Mouse (Mus musculus) inflammation-experienced regulatory T-cells, adult 6 months (primary cell): ENCODE measurements at regions not wholly inside any gene's neighbourhood (a gene's known extent, or its start where the extent isn't known, plus 50 kb on each side); places are given as distances from the start of the nearest gene placed in this dataset.
"Not testable (repeated sequence)": the region's sequence is repeated elsewhere in the genome, so short reads cannot be mapped to it uniquely, and the experiment has no call there.

Experiments used
- ATAC-seq: one replicate; pipeline ENCODE4 v1.8.0; 2017

- ATAC-seq, result no peak
Measured at GRCm38 (mm10) chr7:118320307-118320706, 76.8 kb upstream of the Smg1 start.

- ATAC-seq, result no peak
Measured at GRCm38 (mm10) chr7:118318432-118319135, 75.1 kb upstream of the Smg1 start.

- ATAC-seq, result not testable (repeated sequence)
Measured at GRCm38 (mm10) chr7:118314886-118315285, 71.4 kb upstream of the Smg1 start.

- no peak for ATAC-seq
Measured at GRCm38 (mm10) chr7:118314228-118314658, 70.8 kb upstream of the Smg1 start.

DNA sequence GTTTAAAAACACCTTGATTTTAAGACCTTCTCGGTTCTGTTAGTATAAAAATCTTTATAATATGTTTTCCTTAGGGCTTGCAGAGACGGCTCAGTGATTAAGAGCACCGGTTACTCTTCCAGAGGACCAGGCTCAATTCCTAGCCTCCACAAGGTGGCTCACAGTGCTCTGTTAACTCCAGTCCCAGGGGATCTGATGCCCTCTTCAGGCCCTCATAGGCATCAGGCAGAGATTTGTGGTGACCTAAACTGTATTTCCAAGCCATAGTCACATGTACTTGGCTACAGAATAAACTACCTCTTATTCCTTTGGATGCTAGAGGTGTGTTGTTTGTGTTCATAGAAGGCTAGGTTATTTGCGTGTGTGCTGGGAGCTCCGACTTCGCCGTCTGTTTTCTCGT is 70.3 kb upstream of the Smg1 start:
- no peak for ATAC-seq

- ATAC-seq, result no peak
Measured at GRCm38 (mm10) chr7:118309733-118310132, 66.3 kb upstream of the Smg1 start.

DNA sequence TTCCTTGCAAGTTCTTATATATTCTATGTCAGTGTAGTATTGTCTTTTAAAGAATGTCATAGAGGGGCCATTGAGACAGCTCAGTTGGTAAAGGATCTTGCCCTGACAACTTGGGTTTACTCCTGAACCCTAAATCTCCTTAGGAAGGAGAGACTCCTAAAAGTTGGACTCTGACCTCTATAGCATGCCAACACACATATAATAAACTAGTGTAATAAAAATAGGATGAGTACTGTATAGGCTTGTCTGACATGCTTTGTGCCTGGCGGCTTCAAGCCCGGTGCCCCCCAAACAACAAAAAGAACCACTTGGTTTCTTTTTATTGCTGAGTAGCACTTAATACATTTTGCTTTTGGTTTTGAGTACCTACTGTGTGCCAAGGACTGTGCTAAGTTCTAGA is 65.4 kb upstream of the Smg1 start:
- ATAC-seq, result no peak

GRCm38 (mm10) chr7:118304812-118305211 is 61.3 kb upstream of the Smg1 start:
- peak; percentile 83 for ATAC-seq

DNA sequence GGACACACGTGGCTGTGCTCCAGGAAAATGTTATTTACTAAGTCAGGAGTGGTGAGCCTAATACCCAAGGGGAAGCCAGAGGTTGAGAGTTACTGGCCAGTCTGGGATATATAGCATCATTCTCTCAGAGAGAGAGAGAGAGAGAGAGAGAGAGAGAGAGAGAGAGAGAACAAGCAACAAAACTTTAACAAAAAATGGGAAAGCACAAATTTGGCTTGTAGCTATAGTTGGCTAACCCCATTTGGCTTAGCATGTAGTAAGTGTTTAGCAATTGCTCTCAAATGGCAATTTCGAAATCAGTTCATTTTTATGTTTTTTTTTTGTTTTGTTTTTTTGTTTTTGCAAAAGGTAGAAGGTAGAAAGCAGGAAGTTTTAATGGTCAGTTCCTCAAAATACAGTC is 60.9 kb upstream of the Smg1 start:
- ATAC-seq, result no peak

DNA sequence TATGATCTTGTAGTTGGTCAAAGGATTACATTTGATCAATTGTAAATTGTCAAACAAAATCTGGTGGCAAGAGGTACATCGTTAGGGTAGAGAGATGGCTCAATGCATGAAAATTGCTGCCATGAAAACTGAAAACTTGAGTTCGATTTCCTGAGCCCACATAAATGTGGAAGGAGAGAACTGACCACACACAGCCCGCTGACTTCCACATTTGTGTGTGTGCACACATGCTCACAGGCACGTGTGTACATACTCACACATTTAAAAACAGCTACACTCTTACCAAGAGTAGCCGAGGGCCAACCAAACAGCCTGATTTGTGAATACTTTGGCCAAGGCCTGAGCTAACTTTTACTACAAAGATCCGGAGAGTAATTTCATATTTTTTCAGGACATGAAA is 60.5 kb upstream of the Smg1 start:
- ATAC-seq, result no peak

DNA sequence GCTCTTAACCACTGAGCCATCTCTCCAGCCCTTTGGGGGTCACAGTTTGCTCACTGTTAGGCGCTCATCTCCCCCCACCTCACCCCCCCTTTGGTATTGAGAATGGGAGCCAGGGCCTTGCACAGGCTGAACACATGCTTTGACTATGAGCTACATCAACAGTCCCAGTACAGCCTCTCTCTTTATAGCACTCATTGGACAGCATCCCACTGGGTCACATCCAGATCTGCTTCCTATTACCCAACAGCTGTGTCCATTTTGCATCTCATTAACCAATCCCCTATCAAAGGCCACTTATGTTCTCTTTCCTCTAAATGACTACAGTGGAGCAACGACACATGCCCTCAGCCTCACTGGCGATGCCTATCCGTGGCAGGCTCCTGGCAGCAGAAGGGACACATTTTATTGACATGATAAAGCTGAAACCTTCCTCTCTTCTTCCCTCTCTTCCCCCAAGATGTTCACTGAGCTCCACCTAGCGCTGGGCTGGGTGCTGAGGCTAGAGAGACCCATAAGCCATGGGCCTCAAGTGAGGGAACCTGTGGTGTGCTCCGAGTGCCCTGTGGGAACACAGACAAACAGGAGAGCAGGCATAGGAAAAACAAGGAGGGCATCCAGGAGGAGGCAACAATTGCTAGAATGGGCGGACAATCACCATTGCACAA is 57.3 kb upstream of the Smg1 start:
- ATAC-seq, result no peak

- peak; percentile 67 for ATAC-seq
Measured at GRCm38 (mm10) chr7:118297613-118298012, 54.1 kb upstream of the Smg1 start.

DNA sequence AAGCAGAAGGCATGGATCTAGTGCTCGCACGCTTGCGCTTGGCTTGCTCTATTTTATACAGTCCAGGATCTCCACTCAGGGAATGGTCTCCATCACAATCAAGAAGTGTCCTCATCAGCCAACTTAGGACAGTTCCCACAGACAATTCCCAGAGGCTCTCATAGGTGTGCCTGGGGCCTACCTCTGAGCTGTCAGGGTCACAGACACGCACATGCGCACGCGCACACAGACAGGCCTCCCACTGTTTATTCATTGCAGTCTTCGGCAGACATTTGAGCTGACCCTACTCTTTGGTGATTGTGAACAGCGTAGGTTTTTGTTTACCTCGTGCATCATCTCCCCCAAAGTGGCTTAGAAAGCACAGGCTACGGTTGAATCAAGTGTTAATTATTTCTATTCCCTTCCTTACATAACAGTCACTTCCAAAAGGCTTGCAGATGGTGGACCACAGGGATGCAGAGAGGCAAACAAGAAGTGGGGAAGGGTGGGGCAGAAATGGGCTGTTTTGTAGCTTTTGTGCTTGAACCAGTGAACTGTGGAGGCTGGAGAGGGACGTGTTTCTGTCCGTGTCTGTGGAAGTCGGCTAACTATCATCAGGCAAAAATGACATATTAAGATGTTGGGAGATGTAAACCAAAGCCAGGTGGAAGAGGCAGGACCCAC is 53.5 kb upstream of the Smg1 start:
- no peak for ATAC-seq

GRCm38 (mm10) chr7:118295855-118296254 is 52.4 kb upstream of the Smg1 start:
- no peak for ATAC-seq

DNA sequence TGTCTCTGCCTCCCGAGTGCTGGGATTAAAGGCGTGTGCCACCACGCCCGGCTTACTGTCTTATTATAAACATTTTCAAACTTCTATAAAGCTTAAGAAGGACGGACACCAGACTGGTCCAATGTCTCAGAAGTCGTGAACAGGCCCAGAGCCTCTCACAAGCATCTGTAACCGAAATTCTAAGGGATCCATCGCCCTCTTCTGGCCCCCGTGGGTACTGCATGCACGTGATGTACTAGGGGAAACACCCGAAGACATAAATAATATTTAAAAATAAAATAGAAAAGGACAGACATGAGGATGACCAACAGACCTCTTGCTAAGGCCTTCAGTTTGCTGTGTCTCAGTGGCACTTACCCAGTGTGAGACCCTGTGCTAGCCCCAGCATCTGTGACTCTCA is 51.8 kb upstream of the Smg1 start:
- no peak for ATAC-seq

DNA sequence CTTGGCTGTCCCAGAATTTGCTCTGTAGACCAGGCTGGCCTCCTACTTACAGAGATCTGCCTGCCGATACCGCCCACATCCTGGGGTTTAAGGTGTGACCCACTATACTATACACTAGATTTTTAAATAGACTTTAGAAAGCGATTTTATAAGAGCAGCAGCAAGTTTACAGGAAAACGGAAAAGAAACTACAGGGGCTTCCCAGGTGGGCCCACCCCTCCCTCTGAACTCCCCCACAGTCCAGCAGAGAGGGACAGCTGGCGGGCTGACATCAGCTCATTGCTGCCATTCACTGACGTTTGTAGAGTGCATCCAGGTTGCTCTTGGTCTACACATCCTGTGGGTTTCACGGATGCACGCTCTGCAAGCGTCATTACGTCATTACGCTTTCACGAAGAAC is 51.2 kb upstream of the Smg1 start:
- ATAC-seq, result peak; percentile 70
